Mouse (Mus musculus) lung, adult 10 weeks (tissue): ENCODE data around the gene Ccl28. TPM values are rescaled to one million over a fixed set of nuclear protein-coding genes. Genes with fewer than 3 reads are reported as not detected.

Experiments
- polyA plus RNA-seq: library from polyadenylated mRNA; stranded (reverse); fragments of 350-450 nt; fragmentation: Illumina TruSeq; extraction: RNeasy Lipid Tissue Mini Kit (QIAGEN cat#74804); gene quantifications from one replicate; pipeline ENCODE4 v1.2.3, GENCODE M21; 2014; ENCODE audit warnings: low read depth, low replicate concordance; ENCODE audit not compliant: insufficient read depth

The Ccl28 gene
- 0.45 TPM for polyA plus RNA-seq

GRCm38 (mm10) chr13:119623634-119624033 is at the start of gene Ccl28:
TSS of gene Ccl28 (plus strand) at chr13:119623819.

GRCm38 (mm10) chr13:119690039-119690728 is 66.6 kb downstream of the Ccl28 start, which contains the start of gene Hmgcs1:
TSS of gene Hmgcs1 (plus strand) at chr13:119690379.

Other genes with a start within 250 kb of the Ccl28 start
- 69.7 TPM for gene Paip1, start 195.2 kb upstream of the Ccl28 start, polyA plus RNA-seq
- gene 4833420G17Rik, start 161.1 kb upstream of the Ccl28 start, polyA plus RNA-seq: 19.3 TPM
- gene Tmem267, start 135.8 kb upstream of the Ccl28 start, polyA plus RNA-seq: 17.4 TPM
- gene 3110070M22Rik, start 135.4 kb upstream of the Ccl28 start, polyA plus RNA-seq: 2.6 TPM
- gene Hmgcs1, start 66.6 kb downstream of the Ccl28 start, polyA plus RNA-seq: 60.7 TPM
- gene Nim1k, start 132.1 kb downstream of the Ccl28 start, polyA plus RNA-seq: 0.79 TPM
- gene Zfp131, start 167.1 kb downstream of the Ccl28 start, polyA plus RNA-seq: 15.6 TPM
- gene AF067063, start 206.4 kb downstream of the Ccl28 start, polyA plus RNA-seq: not detected
- not detected for gene D13Ertd608e, start 212.2 kb downstream of the Ccl28 start, polyA plus RNA-seq